Mouse (Mus musculus): ENCODE results near the gene Rpl36-ps4.

GRCm38 (mm10) chr17:87900677-87901076, 20.1 kb upstream of the Rpl36-ps4 start:
- TF ChIP-seq GATA1 (IDR thresholded peaks at IDR 0.05; ENCODE audit: borderline replicate concordance, low read length) (no peak), FLI1 (IDR thresholded peaks at IDR 0.05; ENCODE audit: low read length) (no peak)

All from megakaryocyte, embryonic 14.5 days (primary cell).